Mouse (Mus musculus): ENCODE data around the gene D630045J12Rik.
A peak's percentile ranks its signal among the peaks of the same experiment; 100 is the strongest.

The D630045J12Rik gene

DNA sequence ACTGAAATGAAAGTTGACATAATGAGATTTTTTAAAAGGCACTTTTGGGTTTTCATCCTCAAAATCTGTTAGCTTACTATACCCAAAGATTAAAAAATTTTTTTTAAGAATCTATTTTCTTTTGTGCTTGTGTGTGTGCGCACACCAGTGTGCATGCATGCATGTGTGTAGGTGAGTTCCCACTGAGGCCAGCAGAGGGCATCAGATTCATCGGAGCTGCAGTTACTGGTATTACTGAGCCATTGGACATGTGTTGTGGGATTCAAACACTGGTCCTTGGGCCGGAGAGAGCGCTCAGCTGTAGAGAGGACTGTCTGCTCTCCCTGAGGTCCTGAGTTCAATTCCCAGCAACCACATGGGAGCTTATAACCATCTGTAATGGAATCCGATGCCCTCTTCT is 123.9 kb downstream of the D630045J12Rik start:
- DNase-seq = peak; percentile 25

DNA sequence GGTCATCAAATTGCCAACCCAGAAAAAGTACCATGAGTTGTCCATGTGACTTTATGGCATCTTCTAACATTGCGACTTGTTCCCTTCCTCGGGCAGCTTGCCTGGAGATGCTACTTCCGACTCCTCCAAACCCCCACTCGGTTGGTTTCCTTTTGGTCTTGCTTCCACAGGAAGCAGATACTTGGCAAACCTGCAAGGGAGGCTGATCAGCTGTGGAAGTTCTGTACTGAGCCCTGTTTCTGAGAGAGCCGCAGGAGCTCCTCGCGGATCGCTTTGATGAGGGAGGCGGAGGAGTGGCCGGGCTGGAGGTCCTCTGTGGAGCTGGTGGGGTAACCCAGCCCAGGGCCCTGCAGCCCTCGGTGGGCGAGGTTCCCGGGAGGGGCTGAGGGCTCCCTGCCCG is 125.7 kb downstream of the D630045J12Rik start:
- peak; percentile 60 for DNase-seq

- no peak for DNase-seq
Measured at GRCm38 (mm10) chr6:38125462-38125861, 128.3 kb downstream of the D630045J12Rik start.

DNA sequence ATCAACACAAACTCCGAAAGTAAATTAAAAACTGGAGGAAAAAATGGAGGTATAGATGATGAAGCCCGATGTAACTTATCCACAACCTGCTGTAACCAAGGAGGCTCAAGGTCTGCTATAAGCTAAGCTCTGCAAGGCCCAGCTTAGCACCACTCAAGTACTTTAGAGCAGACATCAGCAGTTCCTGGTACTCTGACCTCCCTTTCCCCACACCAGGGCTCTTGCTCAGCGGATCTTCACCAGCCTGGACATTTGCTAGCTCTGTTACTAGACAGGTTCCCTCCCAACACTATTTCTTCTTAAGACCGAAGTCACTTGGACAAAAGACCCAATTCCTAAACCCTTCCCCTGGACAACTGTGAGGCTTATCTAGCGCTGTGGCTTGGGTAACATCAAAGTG is 128.9 kb downstream of the D630045J12Rik start:
- no peak for DNase-seq

DNA sequence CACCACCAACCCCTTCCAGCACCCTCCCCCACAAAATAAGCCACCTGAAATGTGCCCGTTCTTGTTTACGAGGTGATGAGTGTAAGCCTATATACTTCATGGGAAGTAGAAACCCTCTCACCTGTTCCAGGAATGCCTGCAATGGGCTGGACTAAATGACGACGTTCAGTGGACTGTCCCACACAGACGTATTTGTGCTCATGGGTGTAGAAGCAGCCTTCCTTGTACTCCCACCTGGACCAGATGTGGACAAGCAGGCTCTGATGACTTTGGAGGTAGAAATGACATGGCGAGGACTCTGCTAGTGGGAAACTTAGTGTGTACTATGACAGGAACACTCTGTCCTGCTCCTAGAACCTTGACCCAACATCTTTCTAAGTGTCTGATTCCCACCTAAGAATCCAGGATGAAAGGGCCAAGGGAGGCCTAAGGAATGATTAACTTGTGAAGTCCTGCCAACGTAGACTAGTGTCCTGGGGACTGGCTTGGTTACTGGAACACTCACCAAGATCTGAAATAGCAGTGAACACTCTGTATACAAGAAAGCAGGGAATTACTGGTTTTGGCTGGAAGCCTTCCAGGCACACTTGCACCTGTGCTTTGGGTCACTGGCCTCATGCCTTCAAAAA is 129.5 kb downstream of the D630045J12Rik start, which contains the start of gene Atp6v0a4:
TSS of gene Atp6v0a4 (minus strand) at position 380 of the 629 bp plus-strand sequence.
- peak; percentile 74 for DNase-seq

DNA sequence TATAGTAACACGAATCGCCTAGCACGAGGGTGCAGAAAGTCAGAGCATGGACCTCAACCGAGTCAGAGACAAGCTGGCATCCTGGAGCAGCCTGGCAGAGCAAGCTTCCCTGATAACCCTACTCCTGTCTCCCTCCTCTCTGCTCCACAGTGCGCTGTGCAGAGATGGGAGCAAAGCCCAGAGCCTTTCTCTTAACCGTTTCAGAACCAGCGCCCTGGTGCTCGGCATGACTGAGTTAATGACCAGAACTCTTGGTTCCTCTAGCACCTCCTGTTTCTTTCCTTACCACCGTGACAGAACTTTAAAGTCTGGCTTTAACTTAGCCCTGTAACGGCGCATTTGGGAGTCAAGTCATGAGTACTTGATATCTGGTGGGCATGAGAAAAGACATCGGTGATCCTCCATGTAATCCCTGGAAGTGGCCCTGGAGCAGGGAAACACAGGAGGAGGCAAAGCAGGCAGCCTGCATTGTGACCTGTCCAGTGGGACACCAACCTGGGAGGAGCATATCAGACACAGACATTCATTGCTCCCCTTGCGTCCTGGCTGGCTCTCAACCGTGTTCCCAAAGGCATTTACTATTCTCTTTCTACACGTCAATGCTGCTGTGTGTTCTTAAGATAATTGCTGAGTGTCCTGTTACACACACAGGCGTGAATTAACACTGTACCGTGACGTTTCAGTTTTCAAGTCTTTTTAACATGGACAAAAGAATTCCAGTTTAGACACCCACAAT is 130.2 kb downstream of the D630045J12Rik start:
- DNase-seq = peak; percentile 22

DNA sequence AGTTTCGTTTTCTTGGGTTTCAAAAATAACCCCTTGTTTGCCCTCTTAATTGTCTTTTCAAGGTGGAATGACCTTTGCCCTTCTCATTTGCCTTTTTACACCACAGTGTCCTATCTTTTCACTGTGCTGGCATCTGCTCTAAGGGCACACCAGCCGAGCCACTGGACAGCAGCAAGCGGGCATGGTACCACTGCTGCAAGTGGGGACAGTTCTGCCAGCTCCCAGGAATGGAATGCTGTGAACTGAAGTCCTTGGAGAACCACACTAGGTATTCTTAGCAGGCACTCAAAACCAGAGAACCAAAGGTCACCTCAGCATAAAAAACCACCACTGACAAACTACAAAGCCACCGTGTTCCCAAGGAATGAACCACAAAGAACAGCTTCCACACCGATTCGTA is 131.0 kb downstream of the D630045J12Rik start:
- peak; percentile 55 for DNase-seq

- no peak for DNase-seq
Measured at GRCm38 (mm10) chr6:38121843-38122242, 132.0 kb downstream of the D630045J12Rik start.

GRCm38 (mm10) chr6:38120681-38121371 is 133.0 kb downstream of the D630045J12Rik start:
- DNase-seq = peak; percentile 81

- DNase-seq = no peak
Measured at GRCm38 (mm10) chr6:38118341-38118740, 135.5 kb downstream of the D630045J12Rik start.

DNA sequence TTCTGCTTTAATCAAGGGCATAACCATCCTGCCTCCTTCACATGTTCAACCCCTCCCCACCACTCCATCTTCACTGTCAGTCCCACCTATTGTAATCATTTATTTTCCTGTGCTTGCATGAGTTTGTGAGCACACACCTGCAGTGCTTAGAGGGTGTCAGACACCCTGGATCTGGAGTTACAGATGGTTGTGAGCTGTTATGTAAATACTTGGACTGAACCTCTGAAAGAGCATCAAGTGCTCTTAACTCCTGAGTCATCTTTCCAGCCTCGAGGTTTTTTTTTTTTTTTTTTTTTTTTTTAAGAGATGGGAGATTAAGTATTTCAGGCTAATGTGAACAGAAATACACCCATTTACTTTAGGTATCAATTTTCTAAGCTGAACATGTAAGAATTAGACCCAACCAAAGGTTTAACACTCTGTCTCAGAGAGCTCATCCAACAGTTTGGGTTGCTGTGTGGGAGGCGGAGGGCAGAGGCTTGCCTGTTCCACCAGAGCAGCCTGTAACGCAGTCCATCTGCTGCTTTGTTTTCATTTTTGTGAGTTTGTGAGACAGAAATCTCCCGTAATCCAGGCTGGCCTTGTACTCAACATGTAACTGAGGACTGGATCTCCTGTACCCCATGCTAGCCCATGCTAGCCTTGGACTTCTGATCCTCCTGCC is 137.6 kb downstream of the D630045J12Rik start:
- DNase-seq = no peak

- peak; percentile 61 for DNase-seq
Measured at GRCm38 (mm10) chr6:38110859-38111258, 142.9 kb downstream of the D630045J12Rik start.

GRCm38 (mm10) chr6:38109871-38110270 is 143.9 kb downstream of the D630045J12Rik start:
- DNase-seq = peak; percentile 54

DNA sequence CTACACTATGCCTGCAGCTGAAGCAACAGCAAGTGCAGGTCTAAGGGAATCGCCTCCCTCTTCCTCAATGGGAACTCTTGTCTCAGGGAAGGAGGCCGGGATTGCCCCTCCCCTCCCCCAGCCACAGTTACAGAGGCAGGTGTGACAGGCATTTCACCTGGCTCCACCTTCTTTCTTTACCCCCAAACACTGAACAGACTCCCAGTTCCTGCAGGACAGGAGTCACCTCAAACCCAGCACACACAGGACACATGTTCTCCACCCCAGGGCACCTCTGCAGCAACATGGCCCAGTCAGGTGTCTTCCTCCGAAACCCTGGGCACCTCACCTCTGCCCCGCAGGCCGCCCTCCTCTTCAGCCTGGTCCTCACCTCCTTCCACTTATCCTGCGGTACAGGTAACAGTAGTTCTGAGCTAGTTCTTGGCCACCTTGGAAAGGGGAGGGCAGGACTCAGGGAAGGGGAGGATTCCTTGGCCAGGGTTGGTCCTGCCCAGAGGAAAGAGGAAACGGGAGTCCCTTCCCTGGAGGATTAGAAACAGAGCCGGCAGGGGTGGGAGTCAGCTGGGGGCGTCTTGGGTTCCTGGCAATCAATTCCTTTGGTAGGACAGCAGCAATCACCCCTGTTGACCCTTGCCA is 144.5 kb downstream of the D630045J12Rik start, which contains the start of gene Tmem213:
TSS of gene Tmem213 (plus strand) at position 96 of the 636 bp plus-strand sequence.
- DNase-seq = peak; percentile 62

DNA sequence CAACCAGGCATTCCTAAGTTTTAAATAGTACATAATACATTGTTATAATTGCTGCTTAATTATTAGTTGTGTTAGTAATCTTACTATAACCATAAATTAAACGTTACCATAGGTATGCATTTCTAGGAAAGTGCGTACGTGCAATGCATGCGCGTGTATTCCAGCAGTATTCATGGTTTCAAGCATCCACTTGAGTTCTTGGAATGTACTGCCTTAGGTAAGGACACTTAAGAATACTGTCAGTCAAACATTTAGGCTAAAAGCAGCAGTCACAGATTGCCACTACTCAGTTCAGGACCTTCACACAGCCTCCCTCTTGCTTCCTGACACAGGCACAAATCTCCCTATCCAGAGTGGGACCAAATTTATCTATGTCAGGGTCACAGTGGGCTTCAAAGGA is 145.4 kb downstream of the D630045J12Rik start:
- no peak for DNase-seq

GRCm38 (mm10) chr6:38105924-38106323 is 147.9 kb downstream of the D630045J12Rik start:
- no peak for DNase-seq

GRCm38 (mm10) chr6:38103775-38104174 is 150.0 kb downstream of the D630045J12Rik start:
- no peak for DNase-seq

- DNase-seq = no peak
Measured at GRCm38 (mm10) chr6:38102216-38102795, 151.5 kb downstream of the D630045J12Rik start.

GRCm38 (mm10) chr6:38096961-38097370 is 156.8 kb downstream of the D630045J12Rik start:
- DNase-seq = peak; percentile 60

DNA sequence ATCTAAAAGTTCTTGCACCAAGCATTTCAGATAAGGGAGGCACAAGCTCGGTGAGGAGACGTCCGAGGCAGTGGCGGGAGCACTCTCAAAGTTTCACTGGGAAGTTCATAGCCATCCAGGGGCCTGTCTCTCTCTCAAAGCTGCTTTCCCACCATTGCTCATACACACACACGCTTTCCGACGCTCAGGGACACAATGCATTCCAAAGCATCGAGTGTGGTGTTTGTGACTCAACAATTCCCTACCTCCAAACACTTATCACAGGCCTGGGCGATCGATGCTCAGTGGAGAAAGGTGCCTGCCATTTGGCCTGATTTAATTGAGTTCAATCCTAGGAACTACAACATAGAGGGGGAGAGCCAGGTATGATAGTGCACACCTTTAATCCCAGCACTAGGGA is 159.1 kb downstream of the D630045J12Rik start:
- no peak for DNase-seq

GRCm38 (mm10) chr6:38092539-38092938 is 161.3 kb downstream of the D630045J12Rik start:
- no peak for DNase-seq

All from kidney, postnatal 10 days (tissue).